Mouse (Mus musculus): ENCODE data around the gene Dcxr. TPM values are rescaled to one million over a fixed set of nuclear protein-coding genes. Genes with fewer than 3 reads are reported as not detected.
A peak's percentile ranks its signal among the peaks of the same experiment; 100 is the strongest.
"Not testable (repeated sequence)": the region's sequence is repeated elsewhere in the genome, so short reads cannot be mapped to it uniquely, and the experiment has no call there.

The Dcxr gene
- total RNA-seq (2015) = 24.9 and 30.0 TPM in 2 replicates
- total RNA-seq (2017) = 20.0 and 25.0 TPM in 2 replicates

DNA sequence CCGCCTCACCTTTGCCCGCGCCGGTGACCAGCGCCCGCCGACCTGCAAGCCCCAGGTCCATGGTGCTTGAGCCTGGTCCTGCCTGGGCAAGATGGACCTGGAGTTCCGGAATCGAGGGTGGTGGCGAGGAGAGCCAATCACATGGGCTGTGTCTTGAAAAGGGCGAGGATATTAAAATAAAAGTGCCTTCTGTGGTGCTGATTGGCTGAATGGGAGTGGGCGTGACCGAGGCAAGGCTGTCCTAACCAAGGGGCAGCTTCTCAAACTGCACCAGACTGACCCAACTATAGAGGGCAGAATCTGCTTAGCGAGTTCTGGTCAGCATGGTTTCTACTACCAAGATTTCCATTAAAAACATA lies at the start of gene Dcxr:
Gene Dcxr, minus strand, starts transcription at position 113 of the 359 bp plus-strand sequence.
- peak; percentile 88 for ATAC-seq (ENCODE audit: poor library complexity, severe bottlenecking)

GRCm38 (mm10) chr11:120775774-120776469 lies 48.8 kb upstream of the Dcxr start:
- peak; percentile 100 for ATAC-seq (ENCODE audit: poor library complexity, severe bottlenecking)

DNA sequence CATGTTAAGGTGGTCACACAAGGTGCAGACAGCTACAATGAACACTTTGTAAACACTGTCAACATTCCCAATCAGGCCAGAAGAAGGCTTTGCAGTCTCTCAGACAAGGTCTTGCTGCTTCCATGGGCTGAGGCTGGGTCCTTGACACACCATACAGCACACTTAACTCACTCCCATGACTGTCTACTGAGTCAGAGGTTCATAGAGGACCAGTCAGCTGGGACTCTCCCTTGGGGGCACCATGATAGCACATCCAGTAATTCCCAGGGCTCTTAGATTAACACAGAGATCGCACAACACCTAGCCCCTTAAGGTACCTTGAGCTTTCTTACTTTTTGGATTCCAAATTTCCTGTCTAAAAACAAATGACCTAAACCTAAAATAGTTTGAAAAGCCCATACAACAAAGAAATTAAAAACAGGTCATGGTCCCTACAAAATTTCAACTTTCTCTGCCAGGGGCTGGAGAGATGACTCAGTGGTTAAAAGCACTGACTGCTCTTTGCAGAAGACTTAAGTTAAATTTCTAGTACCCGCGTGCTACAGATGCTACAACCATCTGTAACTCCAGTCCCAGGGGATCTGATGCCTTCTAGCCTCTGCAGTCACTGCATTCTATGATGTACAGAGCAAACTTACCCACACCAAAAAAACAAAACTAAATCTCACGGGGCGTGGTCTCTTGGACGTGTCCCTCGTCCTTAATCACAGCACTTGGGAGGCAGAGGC lies 46.5 kb upstream of the Dcxr start:
- ATAC-seq (ENCODE audit: poor library complexity, severe bottlenecking) = no peak

DNA sequence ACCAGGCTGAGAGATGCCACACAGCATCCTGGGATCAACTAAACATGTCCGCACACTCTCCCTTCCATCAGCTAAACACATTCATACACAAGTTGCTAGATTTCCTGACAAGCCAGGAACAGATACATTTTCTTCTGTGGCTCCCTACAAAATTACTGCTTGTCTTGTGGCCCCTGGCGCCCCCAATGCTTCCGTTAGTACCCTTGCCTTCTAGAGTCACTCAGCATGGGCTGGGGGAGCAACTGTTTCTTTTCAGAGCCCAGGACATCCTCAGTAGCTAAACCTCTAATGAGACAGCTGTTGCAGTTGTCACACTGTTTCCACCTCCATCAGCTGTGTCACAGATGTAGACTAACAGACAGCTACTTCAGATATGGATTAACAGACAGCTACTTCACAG lies 45.7 kb upstream of the Dcxr start:
- ATAC-seq (ENCODE audit: poor library complexity, severe bottlenecking) = no peak

- ATAC-seq (ENCODE audit: poor library complexity, severe bottlenecking) = no peak
These were observed 41.1 kb upstream of the Dcxr start for GRCm38 (mm10) chr11:120768206-120768605.

DNA sequence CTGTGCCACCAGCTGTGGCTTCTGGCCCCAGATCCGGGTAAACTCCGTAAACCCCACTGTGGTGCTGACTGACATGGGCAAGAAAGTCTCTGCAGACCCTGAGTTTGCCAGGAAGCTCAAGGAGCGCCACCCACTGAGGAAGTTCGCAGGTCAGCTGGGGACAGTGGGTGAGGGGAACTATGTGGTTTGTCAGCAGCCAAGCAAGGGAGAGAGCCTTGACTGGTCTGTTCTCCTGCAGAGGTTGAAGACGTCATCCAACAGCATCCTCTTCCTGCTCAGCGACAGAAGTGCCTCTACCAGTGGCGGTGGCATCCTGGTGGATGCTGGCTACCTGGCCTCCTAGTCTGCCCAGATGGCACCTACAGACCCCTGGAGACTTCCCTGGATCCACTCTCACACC lies 39.9 kb upstream of the Dcxr start:
- ATAC-seq (ENCODE audit: poor library complexity, severe bottlenecking) = peak; percentile 97

- 0 out of 2 replicates have a peak, but pooled peaks have one; percentile 6 for ATAC-seq (ENCODE audit: poor library complexity, severe bottlenecking)
These were observed 36.3 kb upstream of the Dcxr start for GRCm38 (mm10) chr11:120763121-120763999.

- ATAC-seq (ENCODE audit: poor library complexity, severe bottlenecking) = not testable (repeated sequence)
These were observed 35.6 kb upstream of the Dcxr start, which contains the start of gene Hmga1b for GRCm38 (mm10) chr11:120762672-120763041. Hmga1b (plus strand) TSS chr11:120762794.

DNA sequence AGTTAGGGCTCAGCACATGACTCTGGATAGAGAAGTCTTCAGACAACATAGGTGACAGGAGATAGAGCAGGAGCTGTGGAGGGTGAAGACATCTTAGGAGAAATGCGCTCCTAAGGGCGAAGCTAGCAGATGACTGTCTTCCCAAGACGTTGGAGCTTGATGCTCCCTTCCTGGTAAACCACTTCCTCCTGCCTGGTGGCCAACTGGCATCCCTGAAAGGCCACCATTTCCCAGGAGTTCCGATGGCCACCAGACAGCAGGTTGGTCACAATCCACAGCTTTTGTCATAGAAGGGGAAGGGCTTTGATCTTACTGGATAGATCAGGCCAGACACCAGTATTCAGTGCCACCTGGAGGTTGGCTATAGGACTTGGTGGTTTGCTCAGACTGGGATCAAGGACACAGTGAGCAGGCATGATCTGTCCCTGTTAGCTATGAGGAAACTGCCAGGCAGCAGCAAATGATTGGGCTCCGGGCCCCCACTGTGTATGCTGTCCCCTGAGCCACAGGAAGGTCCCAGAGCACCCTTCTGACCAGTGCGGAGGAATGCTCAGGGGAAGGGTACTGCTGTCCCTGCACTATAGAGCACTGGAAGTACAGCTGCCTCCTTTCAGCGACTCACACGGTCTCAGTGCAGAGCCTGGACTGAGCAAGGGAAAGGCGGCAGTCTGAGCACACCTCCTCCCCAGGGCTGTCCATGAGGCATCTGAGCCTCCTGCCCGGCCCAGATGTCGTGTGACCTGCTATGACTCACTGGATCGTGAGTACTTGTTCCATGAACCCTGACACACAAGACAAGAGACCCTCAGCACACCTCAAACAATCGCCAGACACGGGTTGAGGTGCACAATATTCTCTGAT lies 35.0 kb upstream of the Dcxr start:
- ATAC-seq (ENCODE audit: poor library complexity, severe bottlenecking) = no peak

- ATAC-seq (ENCODE audit: poor library complexity, severe bottlenecking) = no peak
These were observed 33.2 kb upstream of the Dcxr start for GRCm38 (mm10) chr11:120760236-120760635.

- no peak for ATAC-seq (ENCODE audit: poor library complexity, severe bottlenecking)
These were observed 24.5 kb upstream of the Dcxr start for GRCm38 (mm10) chr11:120751606-120752005.

GRCm38 (mm10) chr11:120749430-120749829 lies 22.3 kb upstream of the Dcxr start:
- peak; percentile 84 for ATAC-seq (ENCODE audit: poor library complexity, severe bottlenecking)

DNA sequence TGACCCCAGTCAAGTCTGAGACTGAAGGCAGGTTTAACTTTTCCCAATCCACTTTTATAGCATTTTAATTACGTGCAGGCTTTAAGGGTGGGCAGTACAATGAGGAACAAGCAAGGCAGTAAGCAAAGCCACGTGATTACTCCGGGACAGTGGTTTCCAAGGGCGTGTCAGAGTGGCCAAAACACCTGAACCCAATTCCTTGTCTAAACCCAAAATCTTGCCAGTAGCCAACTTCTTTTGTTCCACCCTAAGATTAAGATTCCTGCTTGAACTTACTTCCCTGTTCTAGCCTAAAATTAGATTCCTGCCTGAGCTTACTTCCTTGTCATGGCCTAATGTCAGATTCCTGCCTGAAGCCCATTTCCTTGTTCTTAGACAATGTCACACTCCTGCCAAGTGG lies 20.9 kb upstream of the Dcxr start:
- no peak for ATAC-seq (ENCODE audit: poor library complexity, severe bottlenecking)

GRCm38 (mm10) chr11:120744121-120744701 lies 17.1 kb upstream of the Dcxr start:
- ATAC-seq (ENCODE audit: poor library complexity, severe bottlenecking) = no peak

- ATAC-seq (ENCODE audit: poor library complexity, severe bottlenecking) = no peak
These were observed 13.9 kb upstream of the Dcxr start for GRCm38 (mm10) chr11:120740981-120741380.

DNA sequence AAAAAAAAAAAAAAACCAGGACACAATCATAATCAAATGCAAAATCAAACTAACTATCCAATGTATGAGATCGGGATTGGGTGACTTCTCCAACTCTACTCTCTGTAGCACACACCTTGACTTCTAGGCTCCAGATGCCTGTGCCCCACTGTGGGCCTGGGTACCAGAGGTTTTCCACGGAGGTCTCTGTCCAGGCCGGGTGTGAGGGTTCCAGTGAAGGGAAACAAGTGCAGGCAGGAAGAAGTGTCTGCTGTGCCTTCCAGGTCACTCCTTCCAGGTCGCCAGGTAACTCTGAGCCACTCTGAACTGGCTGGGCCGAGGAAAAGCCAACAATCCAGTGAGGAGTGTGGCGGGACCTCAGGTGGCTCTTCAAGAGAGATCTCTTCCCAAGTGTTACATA lies 9.3 kb upstream of the Dcxr start:
- no peak for ATAC-seq (ENCODE audit: poor library complexity, severe bottlenecking)

- peak; percentile 38; the same call in 1 of the 2 replicates for ATAC-seq (ENCODE audit: poor library complexity, severe bottlenecking)
These were observed 6.4 kb upstream of the Dcxr start for GRCm38 (mm10) chr11:120733521-120733920.

DNA sequence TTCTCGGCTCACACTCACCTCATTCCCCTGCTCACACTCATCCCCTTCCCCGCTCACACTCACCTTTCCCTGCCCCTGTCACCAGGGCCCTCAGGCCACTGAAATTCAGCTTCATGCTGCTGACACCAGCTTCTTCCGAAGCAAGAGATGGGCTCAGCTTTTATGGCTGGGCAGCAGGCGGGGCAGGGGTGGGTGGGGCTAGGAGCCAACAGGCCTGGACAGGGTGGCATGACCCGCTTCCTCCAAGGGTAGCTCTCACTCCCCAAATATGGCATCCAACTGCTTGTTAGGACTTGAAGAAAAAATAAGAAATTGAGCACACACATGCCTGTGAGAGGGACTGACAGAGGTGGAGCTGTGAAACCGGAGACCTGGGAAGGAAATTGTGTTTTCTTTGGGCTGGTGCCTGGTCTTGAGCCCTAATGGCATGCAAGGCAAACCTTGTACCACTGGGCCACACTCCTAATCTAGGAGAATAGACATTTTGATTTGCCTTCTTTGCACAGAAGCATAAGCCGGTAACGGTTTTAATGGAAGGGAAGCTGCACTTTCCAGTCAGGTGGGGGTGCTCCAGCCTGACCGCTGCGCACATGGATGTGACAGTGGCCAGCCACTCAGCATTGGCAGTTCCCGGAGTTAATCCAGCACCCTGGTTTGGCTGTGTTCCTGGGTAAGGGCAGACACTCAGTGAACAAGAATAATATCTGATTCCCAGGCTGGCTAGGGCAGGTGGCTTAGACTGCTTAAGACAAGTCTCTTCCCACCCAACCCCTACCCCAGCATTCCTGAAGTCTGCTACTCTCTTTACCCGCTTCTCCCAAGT lies 5.0 kb upstream of the Dcxr start, which contains the start of gene Cbr2:
Gene Cbr2, minus strand, starts transcription at position 257 of the 823 bp plus-strand sequence.
- no peak for ATAC-seq (ENCODE audit: poor library complexity, severe bottlenecking)

- ATAC-seq (ENCODE audit: poor library complexity, severe bottlenecking) = no peak
These were observed 4.3 kb upstream of the Dcxr start for GRCm38 (mm10) chr11:120731395-120731794.
